Mouse (Mus musculus) G1E (cell line): ENCODE data around the gene Agap2. TPM values are rescaled to one million over a fixed set of nuclear protein-coding genes. Genes with fewer than 3 reads are reported as not detected.

Experiments
- ATAC-seq: 2 replicates; pipeline ENCODE4 v1.8.0; 2016; ENCODE audit warnings: mild to moderate bottlenecking; ENCODE audit not compliant: insufficient number of reproducible peaks, poor library complexity, low FRiP score, severe bottlenecking; ENCODE audit errors: extremely low read depth
- DNase-seq: peaks from one replicate; pipeline ENCODE4 v3.0.0; 2012; ENCODE audit warnings: low spot score
- H3K27me3 ChIP-seq: 2 replicates; pipeline ENCODE4 v1.6.1; 2012; ENCODE audit warnings: mild to moderate bottlenecking, low read length, inconsistent platforms; ENCODE audit not compliant: insufficient read depth
- H3K36me3 ChIP-seq: replicated peaks from 2 replicates; pipeline ENCODE3; 2012; ENCODE audit warnings: mild to moderate bottlenecking, inconsistent platforms
- H3K4me1 ChIP-seq: 2 replicates; pipeline ENCODE4 v1.6.1; 2012; ENCODE audit warnings: low read depth, low read length, inconsistent platforms, mixed read lengths; ENCODE audit not compliant: insufficient read depth
- H3K4me3 ChIP-seq: 2 replicates; pipeline ENCODE4 v1.5.1; 2012; ENCODE audit warnings: low read depth, mild to moderate bottlenecking, inconsistent platforms, low read length, moderate library complexity, mixed read lengths
- H3K9me3 ChIP-seq: replicated peaks from 2 replicates; pipeline ENCODE4 v1.6.1; 2012; ENCODE audit warnings: inconsistent platforms
- CTCF ChIP-seq: IDR thresholded peaks from 2 replicates; pipeline ENCODE4 v1.5.1; 2012; ENCODE audit warnings: low read depth, low read length, inconsistent platforms, mixed read lengths
- GATA1 ChIP-seq: IDR thresholded peaks from 2 replicates; pipeline ENCODE4 v1.6.1; 2012; ENCODE audit warnings: borderline replicate concordance, low read length, inconsistent platforms, mixed read lengths
- GATA2 ChIP-seq: IDR thresholded peaks from 2 replicates; pipeline ENCODE4 v1.6.1; 2012; ENCODE audit warnings: low read depth, low read length, inconsistent platforms, borderline replicate concordance
- POLR2AphosphoS5 ChIP-seq: IDR thresholded peaks from 2 replicates; pipeline ENCODE4 v1.6.1; 2012; ENCODE audit warnings: low read depth, low read length, inconsistent platforms; ENCODE audit not compliant: insufficient replicate concordance
- TAL1 ChIP-seq: conservative IDR thresholded peaks from 2 replicates; pipeline ENCODE4 v1.6.1; 2012; ENCODE audit warnings: low read depth, low read length, inconsistent platforms, mixed read lengths
- polyA plus RNA-seq: library from polyadenylated mRNA; stranded (reverse); fragments of >175 nt; gene quantifications from 2 replicates; pipeline ENCODE4 v1.2.3, GENCODE M21; 2012
- total RNA-seq, 2 experiments: library from RNA; stranded (forward) in 1 of 2; stranded (reverse) in 1 of 2; fragments of 200-1000 nt in 1 of 2; fragments of >200 nt in 1 of 2; fragmentation: Nextera tagmentation in 1 of 2; gene quantifications; 2 replicates each; pipeline ENCODE4 v1.2.3; 2014 to 2017

The Agap2 gene
- total and polyA plus RNA-seq, 3 experiments, result 0.26 to 1.3 (median 1.1) TPM

- TF ChIP-seq TAL1 (no peak), GATA2 (no peak), CTCF (no peak), GATA1 (no peak), POLR2AphosphoS5 (no peak)
- Histone ChIP-seq H3K27me3 (peaks cover 54% of the 10 kb centered on the region), H3K9me3 (peaks cover 7% of the 10 kb centered on the region), H3K4me1 (peaks cover 16% of the 10 kb centered on the region), H3K4me3 (no peak overlapping the region), H3K36me3 (peaks cover 3% of the 10 kb centered on the region)
- DNase-seq (no peak), ATAC-seq (no peak)
Measured at GRCm38 (mm10) chr10:127075651-127076050, 567 bp downstream of the Agap2 start.

GRCm38 (mm10) chr10:127076082-127076481 is 998 bp downstream of the Agap2 start:
- ATAC-seq (no peak), DNase-seq (no peak)
- Histone ChIP-seq H3K4me1 (peaks cover 12% of the 10 kb centered on the region), H3K9me3 (peaks cover 7% of the 10 kb centered on the region), H3K4me3 (no peak overlapping the region), H3K36me3 (peaks cover 3% of the 10 kb centered on the region), H3K27me3 (peaks cover 58% of the 10 kb centered on the region)
- TF ChIP-seq GATA1, result no peak
- TF ChIP-seq TAL1, result no peak
- no peak for TF ChIP-seq CTCF
- no peak for TF ChIP-seq POLR2AphosphoS5
- TF ChIP-seq GATA2, result no peak

DNA sequence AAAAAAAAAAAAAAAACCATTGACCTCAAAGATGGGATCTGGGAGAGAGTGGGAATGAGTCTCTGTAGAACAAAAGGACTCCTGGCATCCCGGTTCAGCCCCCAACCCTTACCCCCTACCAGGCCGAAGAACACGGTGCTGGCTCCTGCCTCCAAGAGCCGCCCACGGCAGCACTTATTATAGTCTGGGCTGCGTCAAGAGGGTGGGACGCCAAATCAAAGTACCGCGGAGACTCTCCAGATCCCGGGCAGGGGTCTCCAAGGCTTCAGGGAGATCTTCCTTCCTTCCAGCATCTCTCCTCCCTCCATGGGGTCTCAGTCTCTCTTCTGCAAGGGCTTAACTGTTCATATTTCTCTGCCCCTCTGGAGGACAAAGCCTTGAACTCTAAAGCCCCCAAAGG is 2.4 kb downstream of the Agap2 start:
- no peak for DNase-seq
- H3K4me3 ChIP-seq, result no peak overlapping the region
- peaks cover 72% of the 10 kb centered on the region for H3K27me3 ChIP-seq
- ATAC-seq, result no peak
- TF ChIP-seq CTCF (no peak), TAL1 (no peak), POLR2AphosphoS5 (no peak), GATA1 (no peak), GATA2 (no peak)
- H3K9me3 ChIP-seq, result peaks cover 7% of the 10 kb centered on the region
- no peaks in the 10 kb centered on the region for H3K36me3 ChIP-seq
- H3K4me1 ChIP-seq, result peaks cover 7% of the 10 kb centered on the region; the same call in 1 of the 2 replicates

GRCm38 (mm10) chr10:127078001-127078676 is 3.1 kb downstream of the Agap2 start:
- peaks cover 7% of the 10 kb centered on the region; the same call in 1 of the 2 replicates for H3K4me1 ChIP-seq
- H3K4me3 ChIP-seq, result no peak overlapping the region
- peaks cover 79% of the 10 kb centered on the region for H3K27me3 ChIP-seq
- ATAC-seq, result no peak
- H3K36me3 ChIP-seq, result no peaks in the 10 kb centered on the region
- DNase-seq, result no peak
- no peak for TF ChIP-seq TAL1
- no peak for TF ChIP-seq GATA2
- peaks cover 7% of the 10 kb centered on the region for H3K9me3 ChIP-seq

GRCm38 (mm10) chr10:127078677-127079575 is 3.8 kb downstream of the Agap2 start:
- H3K27me3 ChIP-seq, result peaks cover 87% of the 10 kb centered on the region
- H3K4me1 ChIP-seq, result peaks cover 7% of the 10 kb centered on the region; the same call in 1 of the 2 replicates
- DNase-seq, result no peak
- no peak for TF ChIP-seq POLR2AphosphoS5
- no peak for TF ChIP-seq GATA2
- no peak for TF ChIP-seq TAL1
- no peak for TF ChIP-seq CTCF
- no peak for TF ChIP-seq GATA1
- H3K9me3 ChIP-seq, result peaks cover 7% of the 10 kb centered on the region
- H3K36me3 ChIP-seq, result no peaks in the 10 kb centered on the region
- H3K4me3 ChIP-seq, result no peak overlapping the region
- ATAC-seq, result no peak

GRCm38 (mm10) chr10:127079665-127080391 is 4.7 kb downstream of the Agap2 start:
- peaks cover 7% of the 10 kb centered on the region; the same call in 1 of the 2 replicates for H3K4me1 ChIP-seq
- H3K4me3 ChIP-seq, result no peak overlapping the region
- peaks cover 7% of the 10 kb centered on the region for H3K9me3 ChIP-seq
- no peak for TF ChIP-seq CTCF
- no peak for TF ChIP-seq GATA2
- TF ChIP-seq GATA1, result no peak
- no peak for TF ChIP-seq TAL1
- no peak for TF ChIP-seq POLR2AphosphoS5
- ATAC-seq (no peak), DNase-seq (no peak)
- H3K27me3 ChIP-seq, result peaks cover 89% of the 10 kb centered on the region
- no peaks in the 10 kb centered on the region for H3K36me3 ChIP-seq
